Mouse (Mus musculus) heart, embryonic 11.5 days (tissue): ENCODE data around the gene Mmp27. TPM values are rescaled to one million over a fixed set of nuclear protein-coding genes. Genes with fewer than 3 reads are reported as not detected.

Source experiments
- ATAC-seq: fragments of 200-750 bp; cut with Nextera tagmentation; replicated peaks from 2 replicates; pipeline ENCODE4 v1.8.0; 2017; ENCODE audit warnings: moderate library complexity; ENCODE audit not compliant: insufficient number of reproducible peaks, low FRiP score, low TSS enrichment
- H3K27ac ChIP-seq: fragments of 300-500 bp; sonication (generic); 2 replicates; pipeline ENCODE4 v1.5.1; 2014; ENCODE audit warnings: mild to moderate bottlenecking, low read depth, low read length
- H3K27me3 ChIP-seq: fragments of 300-500 bp; sonication (generic); 2 replicates; pipeline ENCODE4 v1.6.1; 2014; ENCODE audit warnings: mild to moderate bottlenecking, low read length, mixed read lengths; ENCODE audit not compliant: control insufficient read depth, insufficient read depth
- H3K36me3 ChIP-seq: fragments of 300-500 bp; sonication (generic); 2 replicates; pipeline ENCODE4 v1.6.1; 2014; ENCODE audit warnings: mild to moderate bottlenecking, low read length, moderate library complexity, mixed read lengths; ENCODE audit not compliant: control insufficient read depth, insufficient read depth
- H3K4me1 ChIP-seq: fragments of 300-500 bp; sonication (generic); 2 replicates; pipeline ENCODE4 v1.6.1; 2014; ENCODE audit warnings: low read length; ENCODE audit not compliant: control insufficient read depth, insufficient read depth
- H3K4me2 ChIP-seq: fragments of 300-500 bp; sonication (generic); 2 replicates; pipeline ENCODE4 v1.6.1; 2014; ENCODE audit warnings: mild to moderate bottlenecking, moderate library complexity
- H3K4me3 ChIP-seq: fragments of 300-500 bp; sonication (generic); 2 replicates; pipeline ENCODE4 v1.5.1; 2014; ENCODE audit warnings: low read depth, low read length
- H3K9ac ChIP-seq: fragments of 300-500 bp; sonication (generic); 2 replicates; pipeline ENCODE4 v1.6.1; 2014; ENCODE audit warnings: mild to moderate bottlenecking, low read depth, low read length, moderate library complexity
- H3K9me3 ChIP-seq: fragments of 300-500 bp; sonication (generic); replicated peaks from 2 replicates; pipeline ENCODE4 v1.6.1; 2016; ENCODE audit warnings: low read length; ENCODE audit not compliant: control insufficient read depth
- WGBS: fragments of 180-500 bp; shearing (Covaris S2); extraction: QIAGEN DNeasy Blood & Tissue Kit; methylation state at CpG from one replicate; pipeline ENCODE4 v1.1.7; 2014; ENCODE audit not compliant: insufficient replicate concordance; 5-methylcytosine and 5-hydroxymethylcytosine counted together
- polyA plus RNA-seq: library from polyadenylated mRNA; unstranded; fragments of >200 nt; fragmentation: Nextera tagmentation; extraction: Ambion mirVana; gene quantifications from 2 replicates; pipeline ENCODE4 v1.2.1, GENCODE M21; 2014

Mmp27 gene
- polyA plus RNA-seq, 1 experiment from 2014 or later = not detected

- ATAC-seq = no peak
- Histone ChIP-seq H3K9me3 (no peaks in the 10 kb centered on the region), H3K9ac (no peak within 1 kb of the TSS), H3K27me3 (no peaks in the 10 kb centered on the region), H3K4me1 (no peaks in the 10 kb centered on the region), H3K36me3 (no peaks in the 10 kb centered on the region), H3K4me2 (no peak within 1 kb of the TSS), H3K27ac (no peak within 1 kb of the TSS), H3K4me3 (no peak within 1 kb of the TSS)
- WGBS = 74% methylated on average over 8 of the region's 8 CpGs
Observed at GRCm38 (mm10) chr9:7558221-7559017, 12.8 kb upstream of the Mmp27 start, which contains the start of gene Mmp8. TSS of gene Mmp8 (plus strand) at chr9:7558456.

- no peaks in the 10 kb centered on the region for H3K27me3 ChIP-seq
Observed at GRCm38 (mm10) chr9:7560026-7560425, 11.2 kb upstream of the Mmp27 start.

GRCm38 (mm10) chr9:7567376-7567775 lies 3.8 kb upstream of the Mmp27 start:
- H3K9me3 ChIP-seq = no peaks in the 10 kb centered on the region
- H3K4me2 ChIP-seq = no peak overlapping the region
- no peaks in the 10 kb centered on the region for H3K27me3 ChIP-seq
- no peak for ATAC-seq
- no peak overlapping the region for H3K9ac ChIP-seq
- no peak overlapping the region for H3K4me3 ChIP-seq
- H3K4me1 ChIP-seq = no peaks in the 10 kb centered on the region
- WGBS = 58% methylated on average over 7 of the region's 7 CpGs
- no peak overlapping the region for H3K27ac ChIP-seq
- H3K36me3 ChIP-seq = no peaks in the 10 kb centered on the region

More at GRCm38 (mm10) chr9:7560026-7560425, 11.2 kb upstream of the Mmp27 start:
- Histone ChIP-seq H3K36me3 (no peaks in the 10 kb centered on the region), H3K4me1 (no peaks in the 10 kb centered on the region), H3K4me3 (no peak overlapping the region), H3K4me2 (no peak overlapping the region), H3K9me3 (no peaks in the 10 kb centered on the region), H3K9ac (no peak overlapping the region), H3K27ac (no peak overlapping the region)
- ATAC-seq = no peak
- 79% methylated on average over 4 of the region's 4 CpGs for WGBS

GRCm38 (mm10) chr9:7567923-7568322 lies 3.3 kb upstream of the Mmp27 start:
- no peak for ATAC-seq
- no peak overlapping the region for H3K9ac ChIP-seq
- H3K4me3 ChIP-seq = no peak overlapping the region
- H3K36me3 ChIP-seq = no peaks in the 10 kb centered on the region
- 60% methylated on average over 2 of the region's 2 CpGs for WGBS
- H3K4me1 ChIP-seq = no peaks in the 10 kb centered on the region
- no peak overlapping the region for H3K4me2 ChIP-seq
- no peaks in the 10 kb centered on the region for H3K9me3 ChIP-seq
- no peak overlapping the region for H3K27ac ChIP-seq
- no peaks in the 10 kb centered on the region for H3K27me3 ChIP-seq

- no peak overlapping the region for H3K9ac ChIP-seq
- 78% methylated on average over 1 of the region's 1 CpGs for WGBS
- no peak overlapping the region for H3K27ac ChIP-seq
- H3K4me3 ChIP-seq = no peak overlapping the region
- H3K27me3 ChIP-seq = no peaks in the 10 kb centered on the region
- ATAC-seq = no peak
- no peak overlapping the region for H3K4me2 ChIP-seq
- H3K36me3 ChIP-seq = no peaks in the 10 kb centered on the region
- no peaks in the 10 kb centered on the region for H3K4me1 ChIP-seq
- no peaks in the 10 kb centered on the region for H3K9me3 ChIP-seq
Observed at GRCm38 (mm10) chr9:7570485-7570884, 711 bp upstream of the Mmp27 start.

GRCm38 (mm10) chr9:7572188-7572587 lies 992 bp downstream of the Mmp27 start:
- H3K4me1 ChIP-seq = no peaks in the 10 kb centered on the region
- H3K9me3 ChIP-seq = no peaks in the 10 kb centered on the region
- no peak overlapping the region for H3K4me3 ChIP-seq
- ATAC-seq = no peak
- H3K36me3 ChIP-seq = no peaks in the 10 kb centered on the region
- WGBS = 79% methylated on average over 7 of the region's 7 CpGs
- no peak overlapping the region for H3K9ac ChIP-seq
- no peaks in the 10 kb centered on the region for H3K27me3 ChIP-seq
- no peak overlapping the region for H3K27ac ChIP-seq
- H3K4me2 ChIP-seq = no peak overlapping the region

GRCm38 (mm10) chr9:7572663-7573308 lies 1.6 kb downstream of the Mmp27 start:
- no peaks in the 10 kb centered on the region for H3K4me1 ChIP-seq
- H3K9me3 ChIP-seq = no peaks in the 10 kb centered on the region
- no peak overlapping the region for H3K4me3 ChIP-seq
- no peak overlapping the region for H3K9ac ChIP-seq
- H3K4me2 ChIP-seq = no peak overlapping the region
- WGBS = 77% methylated on average over 2 of the region's 2 CpGs
- no peak for ATAC-seq
- no peaks in the 10 kb centered on the region for H3K36me3 ChIP-seq
- H3K27ac ChIP-seq = no peak overlapping the region
- no peaks in the 10 kb centered on the region for H3K27me3 ChIP-seq

- Histone ChIP-seq H3K9me3 (no peaks in the 10 kb centered on the region), H3K27me3 (no peaks in the 10 kb centered on the region), H3K9ac (no peak overlapping the region), H3K27ac (no peak overlapping the region), H3K4me3 (no peak overlapping the region), H3K4me1 (no peaks in the 10 kb centered on the region), H3K36me3 (no peaks in the 10 kb centered on the region), H3K4me2 (no peak overlapping the region)
- 70% methylated on average over 3 of the region's 3 CpGs for WGBS
- no peak for ATAC-seq
Observed at GRCm38 (mm10) chr9:7575526-7575925, 4.3 kb downstream of the Mmp27 start.
